Mouse (Mus musculus): ENCODE data around the gene Ifi44.

Gene Ifi44

DNA sequence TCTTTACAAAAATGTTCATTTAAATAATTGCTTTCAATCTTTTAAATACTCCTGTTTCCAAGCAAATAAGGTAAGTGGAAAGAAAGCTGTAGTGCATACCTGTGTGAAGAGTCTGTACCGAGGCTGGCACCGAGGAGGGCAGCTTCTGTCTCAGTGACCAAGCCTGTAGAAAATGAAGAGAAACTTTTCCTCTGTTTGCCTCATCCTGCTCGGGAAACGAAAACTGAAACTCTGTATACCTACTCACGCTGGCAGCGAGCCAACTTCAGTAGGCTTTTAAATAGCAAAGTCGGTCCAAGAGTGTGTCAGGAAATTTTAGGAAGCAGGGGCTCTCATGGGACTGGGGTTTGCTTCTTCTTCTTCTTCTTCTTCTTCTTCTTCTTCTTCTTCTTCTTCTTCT is at the start of gene Ifi44:
Gene Ifi44, minus strand, starts transcription at position 224 of the 400 bp plus-strand sequence.
- no peak for DNase-seq (ENCODE audit: extremely low spot score, low spot score)

DNA sequence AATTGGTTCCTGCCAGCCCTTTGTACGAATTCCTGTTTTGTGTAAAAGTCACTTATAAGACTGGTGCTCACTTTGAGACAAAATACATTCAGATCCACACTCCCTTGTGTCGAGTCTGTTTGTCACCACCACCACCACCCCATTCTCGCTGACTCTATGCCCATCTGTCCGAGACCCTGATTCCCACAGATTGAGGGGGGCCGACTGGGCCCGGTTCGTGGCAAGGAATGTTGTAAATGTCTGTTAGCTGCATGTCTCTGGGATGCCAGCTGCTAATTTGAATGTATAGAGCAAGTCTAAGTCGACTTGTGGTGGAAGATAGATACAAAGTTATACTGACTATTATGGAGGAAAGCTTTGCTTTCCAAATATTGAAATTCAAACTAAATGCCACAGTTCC is 38.9 kb upstream of the Ifi44 start:
- DNase-seq (ENCODE audit: extremely low spot score, low spot score) = no peak

DNA sequence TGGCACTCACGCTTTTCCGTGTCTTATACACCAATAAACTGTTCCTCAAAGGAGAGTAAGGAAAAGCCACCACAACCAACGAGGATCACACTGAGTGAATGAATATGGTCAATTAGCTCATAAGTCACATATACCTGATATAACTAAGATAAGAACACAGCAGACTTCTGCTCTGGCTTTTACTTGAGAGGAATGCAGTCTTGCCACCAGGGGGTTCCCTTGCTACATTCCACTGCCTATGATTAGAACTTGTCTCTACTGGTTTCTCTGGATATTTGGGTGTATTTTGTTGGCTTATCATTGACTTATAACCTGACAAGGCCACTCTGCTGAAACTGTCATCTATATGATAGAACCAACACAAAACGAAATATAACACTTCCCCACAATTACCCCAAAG is 25.3 kb upstream of the Ifi44 start:
- DNase-seq (ENCODE audit: extremely low spot score, low spot score) = no peak

DNA sequence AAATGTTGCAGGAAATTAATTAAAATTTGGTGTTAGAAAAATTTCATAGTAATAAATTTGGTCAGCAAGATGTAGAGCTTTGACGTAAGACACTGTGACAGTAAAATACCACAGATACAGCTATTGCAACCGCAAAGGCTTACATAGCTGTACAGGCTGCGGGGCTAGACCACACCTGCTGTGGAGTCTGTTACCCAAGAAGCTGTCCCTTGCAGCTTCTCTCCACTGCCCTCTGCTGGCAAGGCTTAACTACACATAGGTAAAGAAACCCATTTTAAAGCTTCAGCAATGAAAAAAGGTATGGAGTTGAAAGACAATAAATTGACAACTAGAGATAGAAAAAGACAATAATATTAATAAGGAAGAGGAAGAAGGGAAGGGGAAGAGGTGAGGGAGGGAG is 21.3 kb upstream of the Ifi44 start:
- no peak for DNase-seq (ENCODE audit: extremely low spot score, low spot score)

DNA sequence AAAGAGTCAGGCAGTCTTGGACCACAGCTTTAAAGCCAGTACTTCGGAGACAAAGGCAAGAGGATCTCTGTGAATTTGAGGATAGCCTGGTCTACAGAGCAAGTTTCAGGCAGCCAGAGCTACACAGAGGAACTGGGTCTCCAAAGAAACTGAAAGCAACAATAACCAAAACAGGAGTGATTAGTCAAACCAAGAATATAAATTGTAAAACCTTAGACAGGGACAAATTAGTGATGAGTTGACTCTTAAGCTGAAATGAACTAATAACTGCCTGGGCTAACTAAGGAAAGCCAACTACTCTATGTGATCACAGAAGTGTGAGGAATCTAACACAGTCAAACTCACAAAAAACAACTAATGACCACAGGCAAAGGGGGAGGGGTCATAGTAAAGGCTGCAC is 1.2 kb downstream of the Ifi44 start:
- no peak for DNase-seq (ENCODE audit: extremely low spot score, low spot score)

DNA sequence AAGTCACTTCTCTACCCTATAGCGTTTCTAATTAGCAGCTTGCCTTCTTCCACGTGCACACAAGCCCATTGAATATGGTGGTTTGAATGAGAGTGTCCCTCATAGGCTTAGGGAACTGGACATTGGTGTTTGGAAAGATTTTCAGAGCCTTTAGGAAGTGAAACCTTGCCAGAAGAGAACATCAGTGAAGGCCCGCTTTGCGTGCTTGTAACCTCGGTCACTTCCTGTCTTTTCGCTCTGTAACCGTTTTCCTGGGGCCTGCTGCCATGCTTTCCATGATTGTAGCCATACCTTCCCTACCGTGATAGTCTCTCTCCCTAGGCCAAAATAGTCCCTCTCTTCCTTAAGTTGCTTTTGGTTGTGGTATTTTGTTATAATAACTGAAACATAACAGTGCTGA is 3.7 kb downstream of the Ifi44 start:
- DNase-seq (ENCODE audit: extremely low spot score, low spot score) = no peak

DNA sequence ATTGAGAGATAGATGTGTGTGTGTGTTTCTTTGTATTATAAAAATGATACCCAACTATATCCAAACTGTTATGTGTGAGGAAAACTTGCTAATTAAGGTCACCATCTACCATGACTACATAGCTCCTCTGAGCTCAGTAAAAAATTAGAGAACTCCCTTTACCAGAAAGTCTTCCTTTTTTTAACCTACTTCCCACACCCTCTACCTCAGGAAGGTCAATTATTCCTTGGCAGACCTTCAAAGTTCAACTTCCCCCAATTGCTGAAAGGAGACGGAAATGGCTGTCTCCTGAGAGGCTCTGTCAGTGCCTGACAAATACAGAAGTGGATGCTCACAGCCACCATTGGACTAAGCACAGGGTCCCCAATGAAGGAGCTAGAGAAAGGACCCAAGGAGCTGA is 7.5 kb downstream of the Ifi44 start:
- no peak for DNase-seq (ENCODE audit: extremely low spot score, low spot score)

DNA sequence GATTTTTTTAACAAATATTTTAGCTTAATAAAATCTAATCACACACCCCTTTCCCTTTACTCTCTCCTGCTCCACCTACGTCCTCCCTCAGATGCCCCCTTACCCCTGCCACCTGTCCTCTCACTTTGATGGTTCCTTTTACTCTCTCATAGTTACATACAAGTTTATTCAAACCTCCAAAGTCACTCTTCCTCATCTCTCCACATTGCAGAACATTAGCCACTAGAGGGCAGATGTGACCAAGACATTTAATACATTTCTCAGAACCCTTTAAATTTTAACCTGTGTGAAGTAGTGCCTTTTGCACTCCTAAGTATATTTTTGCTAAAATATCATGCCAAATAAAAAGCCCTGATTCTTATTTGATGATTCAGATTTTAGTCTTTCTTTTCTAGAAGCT is 33.5 kb downstream of the Ifi44 start:
- no peak for DNase-seq (ENCODE audit: extremely low spot score, low spot score)

DNA sequence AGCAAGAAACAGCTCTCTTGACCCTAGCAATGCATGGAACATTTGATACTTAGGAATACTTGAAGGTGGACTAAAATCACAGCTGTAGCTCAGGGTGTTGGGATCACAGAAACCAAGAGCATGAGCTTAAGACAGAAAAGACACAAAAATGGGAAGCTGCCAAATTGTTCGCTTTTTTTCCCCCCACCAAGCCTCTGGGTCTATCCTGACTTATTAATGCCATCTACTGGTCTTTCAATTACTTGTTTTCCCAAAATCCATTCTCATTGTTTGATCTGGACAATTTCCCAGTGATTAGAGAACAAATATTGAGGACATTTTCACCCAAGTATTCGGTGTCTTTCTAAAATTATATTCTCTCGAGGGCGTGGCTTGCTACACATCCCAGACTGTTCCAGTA is 42.4 kb downstream of the Ifi44 start:
- no peak for DNase-seq (ENCODE audit: extremely low spot score, low spot score)

Data from neural tube, embryonic 10.5 days (tissue).